Mouse (Mus musculus): Measurements from ENCODE around the gene Trabd2b.

The Trabd2b gene

DNA sequence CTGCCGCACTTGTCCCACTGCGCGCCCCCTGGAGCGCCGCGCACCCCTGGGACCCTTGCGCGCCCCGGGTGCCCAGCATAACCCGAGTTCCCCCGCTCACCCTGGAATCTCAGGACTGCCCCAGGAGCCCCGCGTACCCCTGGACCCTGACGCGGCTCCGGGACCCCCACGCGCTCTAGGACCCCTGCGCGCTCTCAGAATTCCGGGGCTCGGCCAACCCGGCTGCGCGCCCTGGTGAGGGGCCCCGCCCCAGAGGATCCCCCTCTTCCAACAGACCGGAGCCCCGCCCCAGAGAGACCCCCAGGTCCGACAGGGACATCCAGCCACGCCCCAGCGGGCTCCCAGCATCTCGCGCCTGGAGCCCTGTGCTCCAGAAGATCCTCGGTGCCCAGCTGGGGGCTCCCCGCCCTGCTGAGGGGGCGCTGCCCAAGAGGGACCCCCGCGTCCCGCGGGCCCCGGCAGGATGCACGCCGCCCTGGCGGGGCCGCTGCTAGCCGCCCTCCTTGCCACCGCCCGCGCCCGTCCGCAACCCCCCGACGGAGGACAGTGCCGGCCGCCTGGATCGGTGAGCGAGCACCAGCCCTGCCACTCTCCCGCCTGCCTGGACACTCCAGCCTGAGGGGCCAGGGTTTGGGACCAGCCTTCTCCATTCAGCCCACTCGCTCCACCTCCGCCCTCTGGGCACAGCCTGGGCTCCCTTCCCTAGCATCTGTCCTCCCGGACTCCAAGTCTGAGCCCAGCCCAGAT lies at the start of gene Trabd2b:
Gene Trabd2b (plus strand): TSS at position 370 of the 747 bp plus-strand sequence.
- peak; percentile 14 for DNase-seq (ENCODE audit: low read depth, low spot score)

DNA sequence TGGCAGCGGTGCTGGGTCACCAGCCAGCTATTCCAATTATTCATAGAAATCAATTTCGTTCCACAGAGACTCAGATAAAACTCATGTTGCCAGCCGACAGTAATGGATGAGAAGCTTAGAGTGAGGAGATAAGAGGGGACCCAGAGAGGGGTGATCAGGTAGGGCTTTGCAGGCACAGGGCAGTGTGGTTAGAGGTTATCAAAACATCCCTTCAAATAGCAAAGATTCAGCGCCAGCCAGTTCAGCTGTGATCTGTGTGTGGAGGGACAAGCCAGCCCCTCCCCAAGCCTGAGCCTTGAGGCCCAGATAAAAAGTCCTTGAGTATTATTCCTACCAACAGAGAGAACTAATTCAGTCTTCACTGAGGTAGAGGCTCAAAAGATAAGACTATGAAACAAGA lies 49.1 kb upstream of the Trabd2b start:
- DNase-seq (ENCODE audit: low read depth, low spot score) = no peak

DNA sequence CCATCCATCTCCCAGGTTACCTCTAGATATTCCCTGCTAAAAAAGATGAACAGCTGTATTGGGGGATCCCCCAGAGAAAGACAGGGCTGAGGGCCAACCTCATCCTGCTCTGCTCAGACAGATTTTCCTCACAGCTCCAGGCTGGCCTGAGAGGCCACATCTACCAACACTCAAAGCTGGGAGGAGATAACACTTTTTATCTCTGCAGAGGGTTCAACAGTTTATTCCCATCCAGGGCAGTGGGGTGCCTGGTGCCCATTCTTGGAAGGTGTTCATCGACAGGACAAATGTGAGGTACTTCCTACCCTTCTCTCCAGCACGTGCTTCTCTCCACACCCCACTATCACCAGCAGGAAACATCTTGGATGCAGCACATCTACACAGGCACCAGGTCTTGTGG lies 47.6 kb upstream of the Trabd2b start:
- no peak for DNase-seq (ENCODE audit: low read depth, low spot score)

DNA sequence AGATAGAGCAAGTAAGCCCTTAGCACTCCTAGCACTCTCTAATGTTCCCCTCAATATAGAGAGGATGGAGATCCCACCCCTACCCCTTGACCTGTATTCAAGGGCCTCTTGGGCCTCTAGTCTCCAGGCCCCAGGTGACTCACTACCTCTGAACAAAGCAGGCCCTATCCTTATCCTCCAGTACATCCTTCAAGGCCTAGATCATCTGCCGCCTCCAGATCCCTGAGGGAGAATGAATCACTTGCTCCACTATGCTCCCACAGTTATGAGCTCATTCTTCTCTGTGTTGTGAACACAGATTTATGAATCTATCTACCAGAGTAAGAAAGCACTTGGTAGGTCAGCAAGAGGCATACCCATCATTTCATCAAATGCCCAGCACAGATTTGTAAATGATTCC lies 46.7 kb upstream of the Trabd2b start:
- no peak for DNase-seq (ENCODE audit: low read depth, low spot score)

DNA sequence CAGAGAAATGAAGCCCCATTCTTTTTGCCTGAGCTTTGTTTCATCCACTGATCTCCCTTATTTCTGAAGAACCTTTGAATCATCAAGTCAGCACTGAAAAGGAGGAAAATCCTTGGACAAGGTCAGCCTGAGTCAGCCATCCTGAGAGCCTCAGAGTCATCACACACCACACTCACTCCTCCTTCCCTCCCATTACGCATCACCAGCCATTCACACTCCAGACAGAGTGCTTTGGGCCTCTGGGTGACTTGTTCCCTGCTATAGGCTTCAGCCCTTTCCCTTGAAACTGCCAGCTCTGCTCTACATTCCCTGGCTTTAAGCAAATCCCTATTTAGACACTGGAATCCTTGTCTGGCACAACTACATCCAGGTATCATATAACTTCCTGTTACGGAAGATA lies 45.2 kb upstream of the Trabd2b start:
- DNase-seq (ENCODE audit: low read depth, low spot score) = no peak

DNA sequence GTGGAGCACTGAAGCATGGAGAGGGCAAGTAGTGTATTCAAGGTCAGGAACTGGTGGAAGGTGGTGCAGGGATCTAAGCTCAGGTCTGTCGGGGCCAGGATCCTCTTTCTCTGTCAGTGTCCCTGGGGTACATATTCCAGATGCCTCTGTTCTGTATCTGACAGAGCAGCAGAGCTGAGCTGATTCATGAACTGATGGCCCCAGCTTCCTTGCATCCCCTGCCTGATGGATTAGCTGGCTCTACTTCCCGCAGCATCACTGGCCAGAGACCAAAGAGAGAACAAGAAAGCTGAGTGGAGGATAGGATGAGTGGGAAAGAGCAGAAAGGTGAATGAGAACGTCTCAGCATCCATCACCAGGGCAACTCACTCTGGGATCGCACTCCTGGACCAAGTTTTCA lies 41.5 kb upstream of the Trabd2b start:
- no peak for DNase-seq (ENCODE audit: low read depth, low spot score)

DNA sequence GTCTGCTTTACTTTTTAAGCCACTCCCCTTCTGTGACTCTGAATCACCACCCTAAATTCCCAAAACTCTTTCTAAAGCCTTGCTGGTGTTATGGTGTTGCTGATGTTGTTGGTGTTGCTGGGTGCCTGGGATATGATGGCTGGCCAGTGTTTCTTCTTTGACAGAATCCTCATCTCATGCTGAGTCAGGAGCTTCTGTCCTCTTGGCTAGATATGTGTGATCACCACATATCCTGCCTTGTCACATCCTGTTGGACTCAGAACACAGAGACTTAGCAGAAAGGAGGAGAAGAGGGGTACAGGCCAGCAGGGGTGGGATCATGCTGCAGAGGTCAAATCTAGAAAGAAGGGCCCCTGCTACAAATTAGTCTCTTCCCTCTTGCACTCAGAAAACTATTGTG lies 40.9 kb upstream of the Trabd2b start:
- DNase-seq (ENCODE audit: low read depth, low spot score) = no peak

DNA sequence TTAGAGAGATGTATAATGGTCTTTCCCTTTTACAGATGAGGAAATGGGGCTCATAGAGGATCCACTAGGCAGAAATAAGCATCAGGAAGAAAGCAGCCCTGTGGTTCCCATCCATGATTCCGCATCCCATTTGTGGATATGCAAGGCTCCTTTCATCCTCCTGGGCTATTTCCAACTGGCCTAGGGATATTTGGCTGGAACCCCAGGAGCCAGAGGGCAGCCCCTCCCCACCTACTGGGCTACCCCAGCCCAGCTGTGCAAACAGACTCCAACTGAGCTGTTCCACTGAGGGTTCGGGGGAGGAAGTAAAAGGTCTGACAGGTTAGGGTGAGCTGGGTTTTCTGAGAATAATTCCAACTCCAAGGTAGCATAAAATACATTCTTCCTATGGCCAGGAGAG lies 39.5 kb upstream of the Trabd2b start:
- DNase-seq (ENCODE audit: low read depth, low spot score) = no peak

DNA sequence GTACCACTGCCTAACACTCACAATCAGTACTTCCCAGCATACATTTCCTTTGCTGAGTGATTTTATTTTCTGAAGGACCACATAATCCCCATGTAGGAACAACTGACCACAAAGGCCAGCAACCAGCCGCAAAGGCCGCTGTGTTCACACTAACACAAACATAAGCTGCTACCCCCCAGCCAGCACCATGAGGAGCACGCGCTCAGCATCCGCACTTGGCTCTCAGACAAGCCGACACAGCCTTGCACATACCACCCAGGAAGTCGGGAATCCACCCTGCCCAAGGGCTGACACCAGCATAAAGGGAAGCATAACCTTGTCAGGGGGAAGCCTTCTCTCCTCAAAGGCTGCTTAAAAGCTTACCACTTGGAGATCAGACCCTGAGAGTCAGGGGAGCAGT lies 38.7 kb upstream of the Trabd2b start:
- DNase-seq (ENCODE audit: low read depth, low spot score) = no peak

DNA sequence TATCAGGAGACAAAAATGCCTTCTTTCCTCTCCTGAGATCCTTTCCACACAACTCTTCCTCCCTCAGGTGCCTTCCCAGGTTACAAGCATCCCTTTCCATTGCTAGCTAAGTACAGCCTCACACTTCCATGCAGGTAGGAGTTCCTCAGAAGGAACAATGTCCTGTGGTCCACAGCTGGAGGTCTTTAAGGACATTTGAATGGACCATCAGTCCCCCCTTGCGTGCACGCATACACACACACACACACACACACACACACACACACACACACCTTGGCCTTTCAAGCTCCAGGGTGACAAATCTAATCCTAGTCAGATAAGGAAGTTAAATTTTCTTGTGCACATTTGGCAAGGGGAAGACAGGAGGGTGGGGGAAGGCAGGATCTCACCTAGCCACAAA lies 36.9 kb upstream of the Trabd2b start:
- DNase-seq (ENCODE audit: low read depth, low spot score) = no peak

DNA sequence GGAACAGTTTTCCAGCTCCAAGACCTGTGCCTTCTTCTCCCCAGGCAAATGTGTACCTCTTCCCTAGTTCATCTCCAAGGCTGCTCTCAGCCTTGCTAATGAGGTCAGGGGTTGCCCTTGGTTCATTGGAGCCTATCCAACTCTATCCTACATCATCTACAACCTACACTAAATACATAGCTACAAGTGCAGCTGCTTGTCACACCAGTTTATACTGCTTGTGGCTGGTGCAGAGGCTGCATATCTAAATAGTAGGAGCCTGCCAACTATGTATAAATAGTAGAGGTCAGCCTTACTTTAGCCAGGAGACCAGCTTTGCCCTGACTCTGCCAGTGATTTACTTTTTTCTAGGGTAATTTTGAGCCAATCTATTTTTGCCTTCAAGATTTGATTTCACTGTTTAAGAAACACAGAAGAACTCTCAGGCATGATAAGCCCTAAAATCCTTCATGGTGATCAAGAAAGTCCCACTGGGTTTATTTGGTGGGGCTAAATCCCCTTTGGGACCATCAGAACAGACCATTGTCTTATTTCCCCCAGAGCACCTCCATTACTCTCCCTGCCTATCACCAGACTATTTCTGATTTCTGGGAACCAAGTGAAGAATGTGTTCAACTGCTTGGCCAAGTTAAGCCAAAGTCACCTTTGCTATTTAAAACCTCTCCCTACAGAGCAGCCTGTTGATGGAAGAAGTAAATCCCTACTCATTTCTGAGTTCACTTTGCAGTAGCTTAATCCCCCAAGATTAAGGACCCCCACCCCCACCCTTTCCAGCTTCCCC lies 35.4 kb upstream of the Trabd2b start:
- no peak for DNase-seq (ENCODE audit: low read depth, low spot score)

DNA sequence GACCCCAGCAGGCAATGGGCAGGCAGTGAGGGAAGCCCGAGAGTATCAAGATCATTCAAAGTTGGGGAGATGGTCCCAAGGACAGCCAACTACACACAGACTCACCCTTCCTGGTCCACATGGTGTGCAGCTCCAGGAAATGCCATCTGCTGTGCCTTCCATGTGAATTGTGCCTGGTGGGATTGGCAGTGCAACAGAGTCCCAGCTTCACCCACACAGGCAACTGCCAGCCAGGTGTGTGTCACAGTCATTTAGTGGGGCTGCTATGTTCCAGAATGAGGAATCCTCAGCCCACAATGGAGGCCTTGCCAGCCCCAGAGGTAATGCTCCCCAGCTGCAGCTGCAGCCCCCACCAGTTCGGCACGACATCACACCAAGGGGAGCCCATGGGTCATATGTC lies 33.8 kb upstream of the Trabd2b start:
- DNase-seq (ENCODE audit: low read depth, low spot score) = no peak

DNA sequence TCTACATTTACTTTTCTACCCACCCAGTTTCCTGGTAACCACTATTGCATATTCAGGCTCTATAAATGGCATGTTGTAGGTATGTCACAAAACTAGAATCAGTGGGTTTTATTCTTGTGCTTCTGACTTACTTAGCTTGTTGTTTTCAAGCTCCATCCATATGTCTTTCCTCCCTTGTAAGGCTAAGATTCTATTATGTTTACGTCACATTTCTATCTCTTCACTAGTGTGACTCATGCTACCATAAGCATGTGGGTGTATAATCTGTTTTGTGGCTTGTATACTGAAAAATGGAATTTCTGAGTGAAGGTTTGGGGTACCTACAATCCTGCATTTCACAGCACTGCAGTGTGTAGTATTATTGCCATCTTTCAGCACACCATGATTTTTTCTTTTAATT lies 32.2 kb upstream of the Trabd2b start:
- DNase-seq (ENCODE audit: low read depth, low spot score) = no peak

DNA sequence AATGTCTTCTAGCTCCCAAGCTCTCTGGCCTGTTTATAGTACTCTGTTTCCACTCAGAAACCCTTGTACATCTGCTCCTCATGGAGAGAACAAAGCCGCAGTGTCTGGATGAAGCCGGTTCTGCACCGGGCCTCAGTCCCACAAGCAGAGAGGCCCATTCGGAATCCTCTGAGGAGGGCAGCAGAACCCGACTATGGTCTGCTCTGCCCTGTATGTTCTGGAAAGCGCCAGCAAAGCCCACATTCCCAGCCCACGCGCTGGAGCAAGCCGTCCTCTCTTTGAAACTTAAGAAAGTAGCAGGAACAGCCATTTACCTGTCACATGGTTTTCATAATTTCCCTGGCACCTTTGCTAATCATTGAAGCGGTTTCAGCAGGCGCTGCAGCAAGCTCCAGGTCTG lies 29.0 kb upstream of the Trabd2b start:
- DNase-seq (ENCODE audit: low read depth, low spot score) = no peak

DNA sequence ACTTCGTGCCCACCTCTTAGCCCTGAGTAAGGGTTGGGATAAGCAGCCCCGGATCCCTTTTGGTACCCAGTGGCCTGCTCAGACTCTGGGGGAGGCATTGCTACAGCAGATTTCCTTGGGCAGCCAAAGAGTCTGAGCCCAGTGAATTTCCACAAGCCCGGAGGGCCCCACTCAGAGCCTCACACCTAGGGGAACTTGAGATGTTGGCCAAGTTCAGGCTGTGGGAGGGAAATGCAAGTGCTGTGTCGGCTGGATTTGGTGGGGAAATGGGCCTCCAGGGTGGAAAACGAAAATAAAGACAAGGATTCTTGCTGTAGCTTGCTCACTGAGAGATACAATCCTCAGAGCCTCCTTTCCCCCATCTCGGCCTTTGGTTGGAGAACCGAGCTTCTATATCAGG lies 28.0 kb upstream of the Trabd2b start:
- DNase-seq (ENCODE audit: low read depth, low spot score) = no peak

DNA sequence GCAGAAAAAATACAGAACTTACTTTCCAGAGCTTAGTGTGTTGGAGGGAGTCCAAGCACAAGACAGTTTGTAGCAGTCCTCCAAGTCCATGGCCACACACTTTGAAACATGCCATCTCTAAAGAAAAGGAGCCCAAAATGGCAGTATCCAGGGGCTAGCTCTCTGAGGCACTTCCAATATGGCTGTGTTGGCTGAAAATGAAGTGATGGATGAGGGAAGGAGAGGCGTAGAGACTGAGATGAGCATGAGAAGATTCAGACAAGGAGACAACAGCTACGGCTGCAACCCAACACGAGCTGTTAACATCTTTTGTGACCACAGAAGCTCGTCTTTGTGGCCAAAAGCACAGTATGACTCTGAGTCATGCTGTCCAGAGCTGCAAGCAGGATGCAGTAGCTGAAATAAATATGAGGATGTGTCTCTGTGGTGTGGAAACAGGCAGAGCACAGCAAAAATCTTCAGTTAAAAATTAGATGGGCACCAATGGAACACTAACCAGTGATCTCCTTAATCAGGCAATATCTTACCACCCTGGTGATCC lies 27.0 kb upstream of the Trabd2b start:
- DNase-seq (ENCODE audit: low read depth, low spot score) = no peak

DNA sequence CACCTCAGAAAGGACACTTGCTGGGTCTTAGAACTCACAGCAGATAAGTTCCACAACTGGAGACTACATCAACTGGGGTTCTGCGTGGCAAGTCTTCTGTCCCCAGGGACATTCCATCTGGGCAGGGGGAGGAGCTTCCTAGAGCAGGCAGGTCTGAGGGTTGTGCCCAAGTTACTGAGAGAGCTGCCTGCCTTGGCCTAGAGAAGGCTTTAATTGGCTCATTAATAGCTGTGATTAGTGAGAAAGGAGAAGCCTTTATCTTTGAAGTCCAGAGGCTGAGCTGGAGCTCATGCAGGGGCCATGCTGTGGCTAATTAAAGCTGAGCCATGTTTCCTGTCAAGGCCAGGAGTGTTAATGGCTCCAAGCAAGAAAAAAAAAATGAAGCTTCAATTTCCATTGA lies 23.9 kb upstream of the Trabd2b start:
- no peak for DNase-seq (ENCODE audit: low read depth, low spot score)

DNA sequence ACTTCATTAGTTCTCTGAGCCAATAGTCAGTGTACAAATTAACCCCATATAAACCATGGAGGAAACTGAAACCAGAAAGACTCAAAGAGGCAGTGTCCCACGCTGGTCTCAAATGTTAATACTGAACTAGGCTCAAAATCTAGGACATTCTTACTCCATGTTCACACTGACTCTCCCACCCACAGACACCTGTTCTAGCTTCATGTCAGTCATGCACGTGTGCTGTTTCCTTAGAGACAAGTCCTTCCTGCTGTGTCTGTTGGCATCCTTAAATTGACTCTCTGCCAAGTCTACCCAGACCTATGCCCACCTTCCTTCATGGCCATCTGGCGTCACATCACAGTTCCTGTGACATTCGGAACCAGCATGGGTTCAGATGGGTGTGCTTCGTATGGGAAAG lies 21.3 kb upstream of the Trabd2b start:
- DNase-seq (ENCODE audit: low read depth, low spot score) = no peak

DNA sequence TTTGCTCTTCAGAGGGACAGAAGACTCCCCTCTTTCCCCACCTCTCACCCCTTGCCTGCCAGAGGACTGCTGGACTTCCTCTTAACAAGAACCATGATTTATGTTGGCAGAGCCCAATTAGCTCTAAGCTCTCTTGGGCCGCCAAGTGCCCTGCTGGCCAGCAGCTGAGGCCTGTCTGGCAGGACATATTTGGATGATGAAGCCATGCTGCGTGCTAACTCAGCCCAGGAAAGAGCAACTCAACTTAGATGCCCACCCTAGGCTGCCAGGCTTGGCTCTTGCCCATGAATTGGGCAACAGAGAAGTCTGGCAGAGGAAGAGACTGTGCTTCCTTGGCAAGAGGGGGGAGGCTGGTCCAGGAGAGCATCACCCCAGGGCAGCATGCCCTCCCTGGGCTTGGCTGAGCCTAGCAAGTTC lies 20.1 kb upstream of the Trabd2b start:
- no peak for DNase-seq (ENCODE audit: low read depth, low spot score)

DNA sequence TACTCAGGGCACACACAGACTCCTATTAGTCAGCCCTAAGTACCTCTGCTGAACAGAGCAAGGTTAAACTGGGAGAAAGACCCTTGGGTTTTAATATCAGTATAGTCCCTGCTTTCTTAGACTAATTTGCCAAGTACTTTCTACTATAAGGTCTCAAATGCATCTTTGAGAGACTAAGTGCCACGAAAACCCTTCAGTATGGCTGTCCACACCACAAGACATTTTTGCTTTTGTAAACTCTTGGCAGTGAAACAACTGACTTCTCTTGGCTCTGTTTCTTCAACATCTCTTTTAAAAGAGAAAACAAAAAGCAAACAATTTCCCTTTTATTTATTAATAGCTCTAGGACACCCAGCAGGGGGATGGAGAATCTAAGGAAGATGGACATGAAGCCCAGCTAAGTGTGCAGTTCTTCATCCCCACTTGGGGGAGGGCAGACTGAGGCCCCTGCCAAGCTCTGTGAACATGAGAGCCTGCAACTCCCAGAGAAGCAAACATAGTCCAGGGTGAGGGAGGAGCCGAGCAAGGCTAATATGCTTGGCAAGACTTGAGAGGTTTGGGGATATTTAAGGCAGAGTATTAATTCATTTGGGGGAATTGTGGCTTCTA lies 18.9 kb upstream of the Trabd2b start:
- DNase-seq (ENCODE audit: low read depth, low spot score) = no peak

DNA sequence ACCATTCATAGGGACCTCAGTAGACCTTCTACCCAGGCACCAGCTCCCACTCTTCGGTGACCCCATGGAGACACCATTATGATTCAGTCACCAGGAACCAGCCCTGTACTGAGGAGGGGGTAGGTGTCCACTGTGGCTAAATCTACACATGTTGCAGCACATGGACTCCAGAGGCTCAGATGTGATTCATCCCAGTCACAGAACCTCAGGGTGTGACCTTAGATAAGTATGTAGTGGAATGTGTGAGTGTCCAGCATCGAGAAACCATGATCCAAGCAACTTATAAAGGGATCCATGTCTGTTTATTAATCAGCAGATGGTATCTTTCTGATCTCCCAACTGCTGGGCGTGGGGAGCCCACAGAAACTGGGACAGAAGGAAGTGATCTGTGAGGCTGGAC lies 18.2 kb upstream of the Trabd2b start:
- no peak for DNase-seq (ENCODE audit: low read depth, low spot score)

DNA sequence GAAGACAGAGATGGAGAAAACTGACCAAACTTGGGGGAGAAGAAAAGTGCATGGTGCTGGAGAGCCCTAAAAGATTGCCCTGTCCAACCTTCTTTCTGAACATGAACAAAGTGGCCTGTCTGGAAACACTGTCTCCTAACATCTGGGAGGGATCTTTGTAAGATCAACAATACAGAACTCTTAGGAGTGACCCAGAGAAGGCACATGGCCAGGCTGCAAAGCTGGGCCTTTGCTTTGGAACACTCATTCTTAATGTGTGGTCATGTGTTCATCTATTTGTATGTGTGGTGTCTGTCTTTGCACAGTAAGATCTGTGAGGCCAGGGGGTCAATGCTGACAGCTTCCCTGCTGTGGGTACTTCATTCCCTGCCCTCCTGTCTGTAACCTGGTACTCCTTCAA lies 16.9 kb upstream of the Trabd2b start:
- no peak for DNase-seq (ENCODE audit: low read depth, low spot score)

DNA sequence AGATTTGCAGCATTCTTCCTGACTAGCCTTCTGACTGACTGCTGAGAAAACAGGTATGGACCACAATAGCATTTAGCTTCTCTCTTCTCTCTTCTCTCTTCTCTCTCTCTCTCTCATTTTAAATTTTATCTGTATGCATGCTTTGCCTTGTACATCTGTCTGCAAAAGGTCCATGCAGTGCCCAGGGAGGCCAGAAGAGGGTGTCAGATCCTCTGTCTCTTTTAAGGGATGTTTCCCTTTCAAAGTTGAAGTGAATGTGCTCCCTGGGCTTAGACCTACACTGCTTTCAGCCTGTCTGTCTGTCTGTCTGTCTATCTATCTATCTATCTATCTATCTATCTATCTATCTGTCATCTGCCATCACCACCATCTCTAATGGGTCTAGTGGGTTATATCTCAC lies 8.9 kb upstream of the Trabd2b start:
- DNase-seq (ENCODE audit: low read depth, low spot score) = no peak
